Mouse (Mus musculus): ENCODE measurements around the gene Ckmt2.

Gene Ckmt2

DNA sequence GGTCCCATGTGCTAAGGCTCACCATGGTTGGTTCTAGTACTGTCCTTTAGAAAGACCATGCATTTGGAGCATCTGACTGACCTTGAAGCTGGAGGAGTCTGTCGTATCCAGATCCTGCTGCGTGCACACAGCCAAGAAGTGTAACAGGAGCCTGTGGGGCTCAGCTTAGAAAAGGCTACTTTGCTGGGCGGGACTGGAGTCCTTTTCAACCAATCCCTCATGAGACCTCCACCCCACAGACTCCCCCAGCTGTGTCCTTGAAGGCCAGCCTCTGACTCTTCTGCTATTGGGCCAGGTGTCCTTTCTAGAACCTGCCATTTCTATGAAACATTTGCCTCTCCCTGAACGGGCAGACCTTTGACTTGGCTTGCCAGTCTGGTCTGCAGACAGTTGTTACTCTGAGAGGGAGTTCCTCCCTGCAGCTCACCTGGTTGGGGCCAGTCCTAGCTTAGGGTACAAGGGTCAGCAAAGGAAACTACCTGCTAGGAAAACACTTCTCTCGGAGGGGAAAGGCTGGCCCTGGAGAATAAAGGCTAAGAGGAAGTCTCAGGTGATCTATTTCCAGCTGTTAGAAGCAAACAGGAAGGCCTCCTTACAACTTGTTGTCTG is at the start of gene Ckmt2:
Gene Ckmt2, minus strand, starts transcription at position 145 of the 609 bp plus-strand sequence.
- DNase-seq, result no peak

- DNase-seq, result no peak
These were observed 44.3 kb upstream of the Ckmt2 start for GRCm38 (mm10) chr13:91921010-91921409.

DNA sequence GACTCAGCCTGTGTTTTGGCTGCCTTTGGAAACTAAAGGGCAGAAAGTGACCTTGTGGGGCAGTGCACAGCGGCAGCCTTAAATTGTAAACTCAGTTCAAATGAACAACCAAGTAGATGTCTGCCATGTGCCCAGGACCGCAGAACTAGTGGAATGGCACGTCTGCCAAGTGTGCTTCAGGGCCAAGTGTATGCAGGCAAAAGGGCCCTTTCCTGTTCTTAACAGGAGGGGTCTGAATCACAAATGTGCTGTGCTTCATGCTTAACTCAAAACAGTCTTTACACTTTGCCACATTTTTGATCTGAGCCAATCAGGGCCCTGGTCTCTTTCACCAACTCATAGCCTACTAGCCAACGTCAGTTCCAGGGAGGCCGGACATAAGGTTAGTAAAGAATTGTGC is 42.1 kb upstream of the Ckmt2 start:
- DNase-seq, result no peak

DNA sequence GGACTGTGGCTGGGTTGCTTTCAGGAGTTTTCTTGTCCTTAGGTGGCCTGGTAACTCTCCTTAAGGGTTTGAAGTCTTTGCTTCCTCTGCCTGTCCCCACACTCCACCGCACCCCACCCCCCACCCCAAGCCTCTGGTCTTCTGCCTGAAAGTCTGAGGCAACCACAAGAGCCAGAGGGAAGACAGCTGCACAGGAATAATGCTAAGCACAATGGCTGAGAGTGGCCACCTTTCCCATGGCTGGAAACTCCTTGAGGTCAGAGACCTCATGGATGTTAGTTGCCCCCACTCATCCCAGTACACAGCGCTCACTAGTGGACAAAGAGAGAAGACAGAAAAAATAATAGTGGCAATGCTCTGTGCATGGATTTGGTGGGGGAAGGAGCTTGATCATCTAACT is 41.1 kb upstream of the Ckmt2 start:
- no peak for DNase-seq

GRCm38 (mm10) chr13:91916308-91916707 is 39.6 kb upstream of the Ckmt2 start:
- no peak for DNase-seq

DNA sequence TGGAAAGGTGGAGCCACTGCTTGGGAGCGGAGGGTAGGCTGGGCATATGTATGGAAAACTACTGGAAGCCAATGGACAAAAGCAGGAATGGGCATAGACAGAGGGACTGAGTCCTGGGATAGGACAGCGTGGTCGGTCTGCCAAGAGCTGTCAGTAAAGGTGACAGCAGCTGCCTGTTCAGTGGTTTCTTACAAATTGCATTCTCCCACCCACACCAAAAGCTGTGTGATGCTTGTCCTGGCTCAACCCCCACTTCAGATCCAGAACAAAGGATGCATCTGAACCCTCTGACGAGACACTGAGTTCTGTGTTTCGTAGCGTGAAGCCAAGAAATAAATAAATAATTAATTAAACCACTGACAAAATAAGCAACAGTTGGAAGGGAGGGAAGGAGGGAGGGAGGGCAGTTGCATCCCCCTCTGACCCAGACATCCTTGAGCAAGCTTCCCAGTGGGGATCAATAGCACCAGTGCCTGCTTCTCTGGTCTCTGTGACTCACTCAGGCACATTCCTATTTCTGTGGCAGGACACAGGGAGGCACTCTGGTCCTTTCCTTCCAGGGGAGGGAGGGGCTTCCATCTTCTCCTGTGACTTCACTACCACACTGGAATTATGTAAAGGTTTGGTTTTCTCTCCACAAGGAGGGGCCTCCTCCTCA is 39.0 kb upstream of the Ckmt2 start:
- peak; percentile 70 for DNase-seq

- DNase-seq, result no peak
These were observed 38.5 kb upstream of the Ckmt2 start for GRCm38 (mm10) chr13:91915192-91915581.

GRCm38 (mm10) chr13:91911652-91912051 is 35.0 kb upstream of the Ckmt2 start:
- DNase-seq, result no peak

- no peak for DNase-seq
These were observed 34.5 kb upstream of the Ckmt2 start for GRCm38 (mm10) chr13:91911211-91911610.

GRCm38 (mm10) chr13:91908202-91908980 is 31.7 kb upstream of the Ckmt2 start:
- peak; percentile 86 for DNase-seq

- peak; percentile 76 for DNase-seq
These were observed 29.7 kb upstream of the Ckmt2 start for GRCm38 (mm10) chr13:91906338-91906737.

DNA sequence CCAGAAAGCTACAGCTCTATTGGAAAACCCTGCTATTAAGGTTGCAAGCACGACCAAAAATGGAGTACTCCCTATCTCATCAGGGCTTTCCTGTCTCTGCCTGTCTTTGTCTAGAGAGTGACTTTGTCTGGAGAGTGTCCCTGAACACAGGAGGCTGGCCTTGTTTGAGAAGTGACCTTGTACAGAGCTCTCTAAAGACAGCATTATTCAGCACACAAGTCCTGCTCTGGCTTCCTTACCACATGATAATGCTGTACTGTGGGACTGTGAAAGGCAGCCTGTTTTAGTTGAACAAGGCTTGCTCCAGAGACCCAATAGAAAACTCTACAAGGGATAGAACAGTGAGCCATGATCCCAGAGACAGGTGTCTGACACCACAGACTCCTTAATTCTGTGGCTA is 19.8 kb upstream of the Ckmt2 start:
- no peak for DNase-seq

GRCm38 (mm10) chr13:91893132-91893531 is 16.4 kb upstream of the Ckmt2 start:
- DNase-seq, result peak; percentile 43

DNA sequence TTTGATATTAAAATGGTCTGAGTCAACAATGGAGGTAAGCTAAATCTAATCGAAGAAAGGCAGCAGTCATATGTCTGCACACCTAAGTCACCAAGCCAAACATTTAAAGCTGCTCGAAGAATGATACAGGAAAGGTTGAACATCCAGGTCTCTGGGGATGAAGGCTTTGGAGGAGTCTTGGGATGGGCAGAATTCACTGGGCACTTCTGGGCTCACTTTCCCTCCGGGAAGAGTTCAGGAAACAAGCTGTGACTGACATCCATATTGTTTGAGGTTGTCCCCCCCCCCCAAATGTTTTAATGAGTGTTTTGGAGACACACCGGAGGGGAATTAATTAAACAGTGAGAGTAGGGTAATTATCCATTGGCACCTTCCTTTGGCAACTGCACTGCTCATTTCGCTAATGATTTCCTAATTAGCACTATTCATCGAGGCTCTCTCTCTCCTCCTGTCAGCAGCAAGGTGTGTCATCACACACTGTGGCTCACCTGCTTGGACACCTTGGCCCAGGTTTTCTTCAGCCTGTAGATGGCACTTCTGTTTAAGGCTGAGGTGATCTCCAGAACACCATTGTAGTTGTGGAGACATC is 13.4 kb upstream of the Ckmt2 start:
- no peak for DNase-seq

GRCm38 (mm10) chr13:91884714-91885386 is 8.2 kb upstream of the Ckmt2 start:
- DNase-seq, result no peak

DNA sequence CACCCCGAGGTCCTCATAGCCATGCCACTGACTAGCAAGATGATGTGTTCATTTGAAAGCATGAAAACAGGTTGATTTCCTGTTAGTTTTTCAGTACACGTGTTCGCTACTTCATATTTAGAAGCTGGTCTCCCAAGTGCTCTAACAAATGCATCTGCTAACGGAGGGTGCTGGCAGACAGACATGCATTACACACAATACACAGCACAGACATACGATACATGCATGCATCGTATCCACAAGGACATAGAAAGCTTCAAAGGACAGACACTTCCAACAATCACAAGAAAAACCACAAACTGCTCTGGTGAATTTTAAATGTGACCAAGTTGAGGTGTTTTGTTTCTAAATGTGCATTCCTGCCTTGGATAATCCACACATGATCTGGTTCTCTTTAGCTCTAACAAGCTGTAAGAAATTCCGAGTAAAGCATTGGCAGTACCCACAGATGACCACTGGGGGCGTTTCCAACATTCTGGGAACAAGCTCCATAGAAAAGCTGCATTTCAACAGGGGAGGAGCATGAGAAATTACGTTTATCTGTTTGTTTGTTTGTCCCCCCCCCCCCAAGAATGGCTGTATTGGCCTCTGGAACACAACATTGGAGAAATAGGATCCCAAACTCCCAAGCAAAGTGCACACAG is 5.3 kb upstream of the Ckmt2 start:
- DNase-seq, result peak; percentile 76

GRCm38 (mm10) chr13:91880256-91880655 is 3.6 kb upstream of the Ckmt2 start:
- no peak for DNase-seq

DNA sequence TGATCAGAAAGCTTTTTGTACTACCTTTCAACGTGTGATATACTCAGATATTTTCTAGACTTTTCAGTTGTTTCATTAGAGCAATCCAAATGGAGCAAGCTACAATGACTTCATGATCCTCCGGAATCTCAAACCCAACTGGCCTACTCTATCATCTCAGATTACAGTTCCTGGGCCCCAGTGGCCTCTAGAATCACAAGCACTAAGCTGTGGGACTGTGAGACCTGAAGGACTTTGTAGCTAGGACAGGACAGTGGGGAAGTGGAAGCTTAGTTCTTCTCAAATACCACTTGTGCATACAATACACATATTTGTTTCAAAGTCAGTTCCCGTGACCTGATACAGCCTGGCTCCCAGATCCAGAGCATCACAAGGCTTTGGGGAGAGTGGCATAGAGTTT is 1.3 kb upstream of the Ckmt2 start:
- no peak for DNase-seq

GRCm38 (mm10) chr13:91877350-91877749 is 665 bp upstream of the Ckmt2 start:
- DNase-seq, result no peak

- DNase-seq, result peak; percentile 11
These were observed 1.1 kb downstream of the Ckmt2 start for GRCm38 (mm10) chr13:91875581-91875980.

DNA sequence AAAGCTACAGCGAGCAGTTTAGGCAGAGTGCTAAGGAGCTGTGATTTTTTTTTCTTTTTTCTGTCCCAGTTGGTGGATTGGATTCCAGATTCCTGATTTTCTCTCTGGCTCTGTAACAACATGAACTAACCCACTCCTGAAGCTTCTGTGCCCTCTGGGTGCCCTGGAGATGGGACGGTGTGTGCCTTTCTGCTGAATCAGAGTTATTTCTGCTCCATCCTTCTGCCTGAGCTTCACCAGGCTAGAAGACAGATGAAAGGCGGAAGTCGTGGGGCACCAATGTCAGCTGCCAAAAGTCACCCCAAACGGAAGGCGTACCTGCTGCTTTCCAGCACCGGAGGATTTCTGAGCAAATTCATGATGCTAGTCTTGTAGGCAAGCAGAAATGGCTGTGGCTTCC is 2.1 kb downstream of the Ckmt2 start:
- DNase-seq, result no peak

DNA sequence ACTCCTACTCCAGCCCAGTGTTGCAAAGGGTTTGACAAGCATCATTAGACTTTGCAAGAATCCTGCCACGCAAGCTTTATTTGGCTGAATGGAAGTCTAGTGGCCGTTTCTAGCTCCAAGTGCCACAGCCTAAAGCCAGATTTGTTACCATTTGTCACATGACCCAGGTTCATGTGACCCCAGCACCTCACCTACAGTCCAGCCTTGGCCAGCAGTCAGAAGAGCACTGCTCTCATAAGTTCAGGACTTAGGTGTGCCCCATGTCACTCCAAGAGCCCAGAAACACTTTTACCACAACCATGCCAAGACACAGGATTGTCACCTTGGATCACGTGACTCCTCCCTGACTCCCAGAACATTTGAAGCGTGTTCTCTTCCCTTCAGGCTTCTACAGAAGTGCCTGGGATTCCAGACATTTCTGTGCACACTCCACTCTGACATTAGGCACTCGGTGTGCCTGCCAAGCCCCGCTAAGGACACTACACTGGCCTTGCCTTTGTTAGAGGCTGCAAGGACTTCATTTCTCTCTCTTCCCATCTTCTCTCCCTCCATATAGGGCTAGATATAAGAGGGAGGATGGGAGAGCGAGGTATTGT is 2.9 kb downstream of the Ckmt2 start:
- no peak for DNase-seq

All from retina, postnatal 1 day (tissue).